Mouse (Mus musculus) splenic B cell, adult 2 months (primary cell): Measurements from ENCODE around the gene Pidd1.

Experiments
- DNase-seq: peaks from one replicate; pipeline ENCODE4 v3.0.0-alpha.2; 2011; ENCODE audit warnings: low read depth, low spot score
- H3K27me3 ChIP-seq: 2 replicates; pipeline ENCODE4 v1.6.1; 2012; ENCODE audit warnings: mild to moderate bottlenecking, low read length, moderate library complexity, mixed read lengths; ENCODE audit not compliant: control insufficient read depth, poor library complexity, insufficient read depth, severe bottlenecking
- H3K36me3 ChIP-seq: 2 replicates; pipeline ENCODE4 v1.6.1; 2012; ENCODE audit warnings: mild to moderate bottlenecking, low read length, moderate library complexity, mixed read lengths; ENCODE audit not compliant: control insufficient read depth, poor library complexity, insufficient read depth, severe bottlenecking

Pidd1 gene

GRCm38 (mm10) chr7:141477578-141478269 lies 33.9 kb upstream of the Pidd1 start:
- H3K36me3 ChIP-seq: no peaks in the 10 kb centered on the region
- no peak for DNase-seq
- no peaks in the 10 kb centered on the region for H3K27me3 ChIP-seq

GRCm38 (mm10) chr7:141476981-141477370 lies 33.2 kb upstream of the Pidd1 start:
- no peak for DNase-seq
- no peaks in the 10 kb centered on the region for H3K36me3 ChIP-seq
- H3K27me3 ChIP-seq: no peaks in the 10 kb centered on the region

DNA sequence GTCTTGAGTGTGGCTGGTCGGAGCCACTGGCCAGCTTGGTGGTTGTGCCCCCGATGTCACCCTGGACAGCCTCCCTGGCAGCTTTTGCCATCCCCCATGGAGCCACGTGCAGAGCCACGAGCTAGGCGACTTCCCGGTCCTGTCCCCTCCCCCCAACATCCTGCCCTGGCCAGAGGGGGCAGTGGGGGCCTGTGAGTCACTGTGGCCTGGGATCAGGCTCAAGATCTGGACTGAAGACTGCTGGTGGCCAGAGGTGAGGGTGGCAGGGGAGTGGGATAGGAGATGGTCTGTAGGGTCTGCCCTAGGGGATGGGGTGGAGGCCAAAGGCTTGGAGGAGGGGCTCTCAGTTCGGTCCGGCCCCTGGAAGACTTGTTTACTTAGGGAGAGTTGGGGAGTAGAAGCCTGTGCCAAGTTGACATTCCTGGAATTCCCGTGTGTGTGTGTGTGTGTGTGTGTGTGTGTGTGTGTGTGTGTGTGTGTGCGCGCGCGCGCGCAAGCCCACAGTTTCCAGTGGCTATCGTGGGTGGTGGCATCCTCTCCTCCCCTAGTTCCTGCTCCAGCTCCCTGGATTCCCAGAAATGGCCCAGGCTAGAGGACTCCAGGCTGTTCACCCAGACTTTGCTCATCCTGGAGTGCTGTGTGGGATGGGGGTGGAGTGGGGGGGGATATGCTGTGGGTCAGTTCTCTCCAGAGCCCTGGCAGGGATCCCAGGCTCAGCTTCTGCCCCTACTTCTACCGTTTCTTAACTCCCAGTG lies 32.6 kb upstream of the Pidd1 start:
- DNase-seq: peak; percentile 34
- no peaks in the 10 kb centered on the region for H3K27me3 ChIP-seq

DNA sequence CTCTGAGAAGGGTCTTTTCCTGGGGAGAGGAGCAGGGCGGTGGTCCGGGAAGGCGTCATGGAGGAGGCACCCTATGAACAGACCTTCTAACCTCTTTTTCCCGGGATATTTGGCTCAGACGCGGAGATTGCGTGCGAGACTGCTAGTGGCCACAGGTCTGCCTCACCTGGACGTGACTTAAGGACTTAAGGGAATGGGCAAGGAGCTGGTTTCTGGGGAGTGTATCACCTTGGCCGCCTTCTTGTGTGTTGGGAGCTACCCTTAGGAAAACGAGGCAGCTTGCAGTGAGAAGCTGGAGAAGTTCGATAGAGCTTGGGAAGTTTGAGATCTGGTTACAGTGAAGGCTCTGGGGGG lies 32.0 kb upstream of the Pidd1 start:
- no peaks in the 10 kb centered on the region; the same call in none of the 2 replicates for H3K36me3 ChIP-seq
- DNase-seq: no peak

More for the DNA sequence above, 32.6 kb upstream of the Pidd1 start:
- no peaks in the 10 kb centered on the region for H3K36me3 ChIP-seq

DNA sequence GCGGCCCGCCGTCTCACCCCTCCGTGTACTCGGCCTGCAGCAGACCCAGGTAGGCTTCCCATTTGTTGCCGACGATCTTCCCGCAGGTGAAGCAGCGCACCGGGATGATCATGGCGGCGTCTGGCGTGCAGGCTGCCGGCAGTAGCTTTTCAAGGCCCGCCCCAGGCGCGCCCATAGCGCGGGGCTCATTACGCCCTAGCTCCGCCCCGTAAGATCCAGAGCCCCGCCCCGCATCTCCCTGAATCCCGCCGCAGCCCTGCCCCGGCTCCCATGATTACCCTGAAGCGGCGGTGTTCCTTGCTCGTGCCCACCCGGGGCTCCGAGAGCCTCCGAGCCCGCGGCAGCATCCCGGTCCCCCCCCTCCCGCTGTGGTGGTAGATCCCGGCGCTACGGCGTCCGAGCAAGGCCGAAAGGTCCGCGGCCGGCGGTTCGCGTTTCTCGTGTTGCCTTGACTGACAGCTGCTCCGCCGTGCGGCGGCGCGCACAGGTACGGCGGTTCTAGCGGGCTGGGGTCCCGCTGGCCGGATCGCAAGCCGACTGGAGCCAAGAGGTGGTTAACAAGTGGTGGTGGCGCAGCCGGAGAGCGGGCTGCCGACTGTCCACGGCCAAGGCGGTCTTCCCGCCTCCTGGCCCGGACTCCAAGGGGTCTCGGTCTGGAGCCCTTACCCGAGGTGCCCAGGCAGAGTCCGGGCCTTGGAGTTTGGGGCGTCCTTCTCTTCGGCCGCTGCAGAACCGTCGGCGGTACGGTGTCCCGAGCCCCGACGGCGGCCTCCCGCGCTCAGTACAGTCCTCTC lies 31.4 kb upstream of the Pidd1 start, which contains the start of the genes Polr2l and Tspan4:
TSS of gene Polr2l (minus strand) at position 122 of the 794 bp plus-strand sequence.
TSS of gene Tspan4 (plus strand) at position 230 of the 794 bp plus-strand sequence.
- Histone ChIP-seq H3K36me3 (peaks cover 1% of the 10 kb centered on the region), H3K27me3 (no peaks in the 10 kb centered on the region)
- peak; percentile 88 for DNase-seq

More for the DNA sequence above, 32.0 kb upstream of the Pidd1 start:
- no peaks in the 10 kb centered on the region for H3K27me3 ChIP-seq

- no peak for DNase-seq
- H3K36me3 ChIP-seq: peaks cover 1% of the 10 kb centered on the region
- no peaks in the 10 kb centered on the region for H3K27me3 ChIP-seq
Observed at GRCm38 (mm10) chr7:141474160-141474559, 30.3 kb upstream of the Pidd1 start.

- no peak for DNase-seq
- Histone ChIP-seq H3K27me3 (no peaks in the 10 kb centered on the region), H3K36me3 (peaks cover 1% of the 10 kb centered on the region)
Observed at GRCm38 (mm10) chr7:141472763-141473162, 28.9 kb upstream of the Pidd1 start.

DNA sequence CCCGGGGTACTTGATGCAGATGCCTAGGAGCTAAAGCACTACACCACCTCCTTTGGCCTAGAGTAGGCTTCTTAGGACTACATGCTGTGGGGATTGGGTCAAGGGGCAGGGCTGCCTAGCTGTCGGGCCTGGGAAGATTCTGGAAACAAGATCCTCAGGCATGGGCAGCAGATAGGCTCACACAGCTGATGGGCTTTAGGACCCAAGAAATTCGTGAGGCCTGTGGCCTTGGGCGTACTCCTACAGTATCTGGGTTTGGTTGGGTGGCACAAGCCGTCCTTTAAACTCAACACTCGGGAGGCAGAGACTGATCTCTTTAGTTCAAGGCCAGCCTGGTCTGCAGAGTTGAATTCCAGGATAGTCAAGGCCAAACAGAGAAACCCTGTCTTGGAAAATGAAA lies 28.4 kb upstream of the Pidd1 start:
- H3K27me3 ChIP-seq: no peaks in the 10 kb centered on the region
- H3K36me3 ChIP-seq: peaks cover 1% of the 10 kb centered on the region
- no peak for DNase-seq

DNA sequence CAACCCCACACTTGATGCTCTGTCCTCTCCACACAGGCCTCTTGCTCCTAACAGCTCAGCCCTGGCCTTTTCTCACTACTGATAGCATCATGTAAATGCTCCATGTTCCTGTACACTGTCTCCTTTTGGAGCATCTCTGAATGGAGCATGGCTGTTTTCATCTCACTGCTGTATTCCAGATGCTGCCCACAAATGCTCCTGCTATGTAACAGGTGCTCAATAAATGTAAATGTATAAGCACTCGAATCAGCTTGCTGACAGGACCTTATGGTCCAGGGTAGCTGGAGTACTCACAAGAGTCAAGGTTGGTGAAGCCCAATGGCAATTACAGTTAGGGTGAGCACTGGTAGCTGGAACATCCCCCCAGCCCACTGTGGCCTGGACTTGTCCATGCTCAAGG lies 27.4 kb upstream of the Pidd1 start:
- H3K27me3 ChIP-seq: no peaks in the 10 kb centered on the region
- no peak for DNase-seq
- peaks cover 1% of the 10 kb centered on the region for H3K36me3 ChIP-seq

GRCm38 (mm10) chr7:141470637-141470944 lies 26.8 kb upstream of the Pidd1 start:
- Histone ChIP-seq H3K36me3 (peaks cover 1% of the 10 kb centered on the region), H3K27me3 (no peaks in the 10 kb centered on the region)
- DNase-seq: no peak

DNA sequence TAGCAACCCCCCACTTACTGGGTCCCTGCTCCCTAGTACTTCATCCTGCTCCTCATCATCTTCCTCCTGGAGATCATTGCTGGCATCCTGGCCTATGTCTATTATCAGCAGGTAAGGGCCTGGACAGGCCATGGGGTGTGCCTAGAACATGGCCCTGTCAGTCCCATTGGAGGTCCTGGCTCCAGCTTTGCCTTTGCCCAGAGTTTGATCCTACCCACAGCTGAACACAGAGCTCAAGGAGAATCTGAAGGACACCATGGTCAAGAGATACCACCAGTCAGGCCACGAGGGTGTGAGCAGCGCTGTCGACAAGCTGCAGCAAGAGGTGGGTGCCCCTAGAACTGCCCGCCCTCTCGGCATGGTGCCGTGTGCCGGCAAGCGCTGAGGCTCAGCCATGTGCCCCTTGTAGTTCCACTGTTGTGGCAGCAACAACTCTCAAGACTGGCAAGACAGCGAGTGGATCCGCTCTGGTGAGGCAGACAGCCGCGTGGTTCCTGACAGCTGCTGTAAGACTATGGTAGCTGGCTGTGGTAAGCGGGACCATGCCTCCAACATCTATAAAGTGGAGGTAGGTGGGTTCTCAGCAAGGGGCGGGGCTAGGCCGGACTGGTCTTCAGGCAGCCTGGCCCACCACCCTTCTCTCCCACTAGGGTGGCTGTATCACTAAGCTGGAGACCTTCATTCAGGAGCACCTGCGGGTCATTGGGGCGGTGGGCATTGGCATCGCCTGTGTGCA lies 26.2 kb upstream of the Pidd1 start:
- H3K27me3 ChIP-seq: no peaks in the 10 kb centered on the region
- H3K36me3 ChIP-seq: peaks cover 1% of the 10 kb centered on the region
- DNase-seq: no peak

DNA sequence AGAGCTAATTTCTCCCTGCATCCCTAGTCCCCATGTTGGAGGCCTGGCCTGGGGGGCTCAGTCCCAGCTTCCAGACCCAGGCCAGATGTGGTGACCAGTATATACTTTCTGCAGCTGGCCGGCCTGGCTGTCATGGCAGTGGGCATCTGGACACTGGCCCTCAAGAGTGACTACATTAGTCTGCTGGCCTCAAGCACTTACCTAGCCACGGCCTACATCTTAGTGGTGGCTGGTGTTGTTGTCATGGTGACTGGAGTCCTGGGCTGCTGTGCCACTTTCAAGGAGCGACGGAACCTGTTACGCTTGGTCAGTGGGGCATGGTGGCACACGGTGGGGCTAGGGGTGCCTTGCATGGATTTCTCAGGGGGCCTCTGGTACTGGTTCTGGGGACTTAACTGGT lies 25.5 kb upstream of the Pidd1 start:
- Histone ChIP-seq H3K36me3 (peaks cover 1% of the 10 kb centered on the region), H3K27me3 (no peaks in the 10 kb centered on the region)
- DNase-seq: no peak

- DNase-seq: peak; percentile 82
- H3K36me3 ChIP-seq: peaks cover 1% of the 10 kb centered on the region
- no peaks in the 10 kb centered on the region for H3K27me3 ChIP-seq
Observed at GRCm38 (mm10) chr7:141468522-141469211, 24.8 kb upstream of the Pidd1 start.

DNA sequence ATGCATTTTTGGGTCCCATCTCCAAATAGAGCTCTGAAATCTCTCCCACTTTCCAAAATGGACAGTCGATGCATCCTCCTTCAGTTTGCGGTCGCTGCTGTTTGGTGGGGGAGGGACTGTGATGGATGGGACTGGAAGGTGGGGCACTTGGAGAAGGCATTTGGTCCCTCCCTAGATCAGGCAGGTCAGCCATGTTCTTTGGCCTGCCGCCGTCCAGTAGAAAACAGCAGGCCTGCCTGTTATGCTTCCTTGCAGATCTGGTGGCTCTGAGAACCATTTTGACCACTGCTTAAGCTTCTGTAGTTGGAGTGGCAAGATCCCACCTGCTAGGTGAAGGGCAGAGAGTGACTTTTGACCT lies 24.3 kb upstream of the Pidd1 start:
- Histone ChIP-seq H3K27me3 (no peaks in the 10 kb centered on the region), H3K36me3 (peaks cover 1% of the 10 kb centered on the region)
- DNase-seq: no peak
